Mouse (Mus musculus) forebrain, postnatal 0 days (tissue): ENCODE results near the gene Dera. TPM values are rescaled to one million over a fixed set of nuclear protein-coding genes. Genes with fewer than 3 reads are reported as not detected.

Experiments used
- ATAC-seq: fragments of 200-750 bp; cut with Nextera tagmentation; 2 replicates; pipeline ENCODE4 v1.8.0; 2017; ENCODE audit warnings: mild to moderate bottlenecking, moderate library complexity
- DNase-seq: peaks from one replicate; pipeline ENCODE4 v3.0.0-alpha.2; 2015
- H3K27ac ChIP-seq: fragments of 300-500 bp; sonication (generic); 2 replicates; pipeline ENCODE4 v1.5.1; 2014; ENCODE audit warnings: low read depth, mild to moderate bottlenecking, antibody characterized with exemption, low read length, moderate library complexity, mixed read lengths
- H3K27me3 ChIP-seq: fragments of 300-500 bp; sonication (generic); 2 replicates; pipeline ENCODE4 v1.6.1; 2014; ENCODE audit warnings: mild to moderate bottlenecking, low read length, mixed read lengths; ENCODE audit not compliant: insufficient read depth
- H3K36me3 ChIP-seq: fragments of 300-500 bp; sonication (generic); 2 replicates; pipeline ENCODE4 v1.6.1; 2014; ENCODE audit warnings: mild to moderate bottlenecking, moderate library complexity; ENCODE audit not compliant: insufficient read depth
- H3K4me1 ChIP-seq: fragments of 300-500 bp; sonication (generic); 2 replicates; pipeline ENCODE4 v1.6.1; 2014; ENCODE audit warnings: antibody characterized with exemption; ENCODE audit not compliant: insufficient read depth
- H3K4me2 ChIP-seq: fragments of 300-500 bp; sonication (generic); 2 replicates; pipeline ENCODE4 v1.6.1; 2014; ENCODE audit warnings: low read depth, mild to moderate bottlenecking, moderate library complexity
- H3K4me3 ChIP-seq: fragments of 300-500 bp; sonication (generic); 2 replicates; pipeline ENCODE4 v1.5.1; 2014; ENCODE audit warnings: low read depth, low read length, mixed read lengths
- H3K9ac ChIP-seq: fragments of 300-500 bp; sonication (generic); 2 replicates; pipeline ENCODE4 v1.6.1; 2014; ENCODE audit warnings: mild to moderate bottlenecking
- H3K9me3 ChIP-seq: fragments of 300-500 bp; sonication (generic); 2 replicates; pipeline ENCODE4 v1.6.1; 2016; ENCODE audit warnings: low read length
- CTCF ChIP-seq: sonication (generic); IDR thresholded peaks from 2 replicates; pipeline ENCODE4 v1.5.1; 2016; ENCODE audit warnings: antibody characterized with exemption, control low read depth, low read depth
- WGBS: fragments of 180-500 bp; shearing (Covaris S2); extraction: QIAGEN DNeasy Blood & Tissue Kit; methylation state at CpG from one replicate; pipeline ENCODE4 v1.1.7; 2014; 5-methylcytosine and 5-hydroxymethylcytosine counted together
- polyA plus RNA-seq: library from polyadenylated mRNA; unstranded; fragments of >200 nt; fragmentation: Nextera tagmentation; extraction: Ambion mirVana; gene quantifications from 2 replicates; pipeline ENCODE4 v1.2.1, GENCODE M21; 2015
- total RNA-seq: library from RNA; depleted of rRNA; stranded (reverse); fragments of >200 nt; gene quantifications from 2 replicates; pipeline ENCODE4 v1.2.3, GENCODE M21; 2014; rRNA removed

Dera gene
- total and polyA plus RNA-seq, 2 experiments from 2014 or later: 5.0 to 11.0 TPM

DNA sequence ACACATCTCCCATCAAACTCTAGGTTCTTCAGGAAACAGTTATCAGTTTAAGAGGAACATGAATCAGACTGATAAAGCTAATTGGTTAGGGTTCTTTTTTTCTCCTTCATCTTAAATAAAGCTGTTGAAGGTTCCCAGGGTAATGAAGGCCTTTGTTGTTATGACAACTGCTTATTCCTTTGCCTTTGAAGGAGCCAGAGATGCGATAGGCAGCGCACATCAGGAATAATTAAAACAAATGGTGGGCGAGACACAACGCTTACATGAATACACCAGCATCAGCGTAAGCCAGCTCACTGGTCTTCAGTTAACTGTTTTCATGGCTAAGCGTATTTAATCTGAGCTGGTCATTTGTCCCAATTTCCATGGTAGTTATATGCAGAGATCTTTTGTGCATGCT lies 132.9 kb downstream of the Dera start:
- Histone ChIP-seq H3K9ac (no peak overlapping the region), H3K27ac (no peak overlapping the region), H3K9me3 (no peaks in the 10 kb centered on the region), H3K36me3 (no peaks in the 10 kb centered on the region), H3K27me3 (no peaks in the 10 kb centered on the region), H3K4me3 (no peak overlapping the region), H3K4me2 (no peak overlapping the region), H3K4me1 (no peaks in the 10 kb centered on the region)
- no peak; the same call in 1 of the 2 replicates for ATAC-seq
- no peak for DNase-seq
- TF ChIP-seq CTCF: no peak
- 43% methylated on average over 6 of the region's 6 CpGs for WGBS

DNA sequence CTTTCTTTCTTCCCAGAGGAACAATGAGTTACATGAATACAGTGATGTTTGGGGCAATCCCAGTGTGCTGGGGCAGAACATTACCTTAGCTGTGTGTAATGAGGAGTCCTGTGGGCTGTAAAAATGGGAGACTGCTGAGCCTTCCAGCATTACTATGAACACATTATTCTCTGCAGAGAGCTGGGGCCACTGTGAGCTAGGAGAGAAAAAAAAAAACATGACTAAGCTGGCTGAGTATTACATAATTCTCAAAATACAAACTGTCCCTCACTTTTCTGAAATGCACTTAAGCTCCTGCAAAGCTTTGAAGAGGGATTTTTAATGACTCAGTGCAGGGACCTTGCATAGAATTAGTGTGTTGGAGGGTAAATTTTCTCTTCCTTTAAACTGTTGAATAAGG lies 143.3 kb downstream of the Dera start:
- DNase-seq: no peak
- Histone ChIP-seq H3K4me2 (no peak overlapping the region), H3K27me3 (no peaks in the 10 kb centered on the region), H3K4me1 (no peaks in the 10 kb centered on the region), H3K9me3 (no peaks in the 10 kb centered on the region), H3K9ac (no peak overlapping the region), H3K27ac (no peak overlapping the region), H3K4me3 (no peak overlapping the region), H3K36me3 (no peaks in the 10 kb centered on the region)
- ATAC-seq: no peak
- no peak for TF ChIP-seq CTCF

GRCm38 (mm10) chr6:137901255-137901654 lies 146.9 kb downstream of the Dera start:
- H3K9me3 ChIP-seq: no peaks in the 10 kb centered on the region
- no peak overlapping the region for H3K9ac ChIP-seq
- no peak for TF ChIP-seq CTCF
- H3K4me3 ChIP-seq: no peak overlapping the region
- WGBS: 92% methylated on average over 5 of the region's 5 CpGs
- H3K4me2 ChIP-seq: no peak overlapping the region
- H3K27ac ChIP-seq: no peak overlapping the region
- no peaks in the 10 kb centered on the region for H3K4me1 ChIP-seq
- no peak for DNase-seq
- no peak for ATAC-seq
- H3K27me3 ChIP-seq: no peaks in the 10 kb centered on the region
- no peaks in the 10 kb centered on the region for H3K36me3 ChIP-seq

Other genes with a start within 250 kb of the Dera start
- 23.5 and 26.0 TPM in 2 replicates for gene Eps8, start 99.7 kb upstream of the Dera start, total RNA-seq
- 16.4 and 23.7 TPM in 2 replicates for gene Eps8, start 99.7 kb upstream of the Dera start, polyA plus RNA-seq
- 126 and 132 TPM in 2 replicates for gene Strap, start 19.5 kb upstream of the Dera start, total RNA-seq
- 190 and 204 TPM in 2 replicates for gene Strap, start 19.5 kb upstream of the Dera start, polyA plus RNA-seq